Mouse (Mus musculus) hindbrain, embryonic 14.5 days (tissue): ENCODE measurements around the gene Wdr77. TPM values are rescaled to one million over a fixed set of nuclear protein-coding genes. Genes with fewer than 3 reads are reported as not detected.
"Not testable (repeated sequence)": the region's sequence is repeated elsewhere in the genome, so short reads cannot be mapped to it uniquely, and the experiment has no call there.

ENCODE experiments used
- ATAC-seq: fragments of 200-750 bp; cut with Nextera tagmentation; 2 replicates; pipeline ENCODE4 v1.8.0; 2017; ENCODE audit warnings: moderate number of reproducible peaks, mild to moderate bottlenecking, moderate TSS enrichment, moderate library complexity; ENCODE audit not compliant: low FRiP score
- DNase-seq: peaks from one replicate; pipeline ENCODE4 v3.0.0-alpha.2; 2015; ENCODE audit warnings: low spot score
- H3K27ac ChIP-seq: fragments of 300-500 bp; sonication (generic); 2 replicates; pipeline ENCODE4 v1.5.1; 2014; ENCODE audit warnings: mild to moderate bottlenecking, moderate library complexity
- H3K27me3 ChIP-seq: fragments of 300-500 bp; sonication (generic); 2 replicates; pipeline ENCODE4 v1.6.1; 2014; ENCODE audit warnings: mild to moderate bottlenecking, low read length, mixed read lengths; ENCODE audit not compliant: control insufficient read depth, insufficient read depth
- H3K36me3 ChIP-seq: fragments of 300-500 bp; sonication (generic); replicated peaks from 2 replicates; pipeline ENCODE4 v1.6.1; 2014; ENCODE audit not compliant: control insufficient read depth, insufficient read depth
- H3K4me1 ChIP-seq: fragments of 300-500 bp; sonication (generic); replicated peaks from 2 replicates; pipeline ENCODE4 v1.6.1; 2014; ENCODE audit warnings: antibody characterized with exemption, low read length, mixed read lengths; ENCODE audit not compliant: control insufficient read depth, insufficient read depth
- H3K4me2 ChIP-seq: fragments of 300-500 bp; sonication (generic); replicated peaks from 2 replicates; pipeline ENCODE4 v1.6.1; 2014; ENCODE audit warnings: mild to moderate bottlenecking, moderate library complexity
- H3K4me3 ChIP-seq: fragments of 300-500 bp; sonication (generic); replicated peaks from 2 replicates; pipeline ENCODE4 v1.5.1; 2014; ENCODE audit warnings: mild to moderate bottlenecking, low read length
- H3K9ac ChIP-seq: fragments of 300-500 bp; sonication (generic); 2 replicates; pipeline ENCODE4 v1.6.1; 2014
- H3K9me3 ChIP-seq: fragments of 300-500 bp; sonication (generic); 2 replicates; pipeline ENCODE4 v1.6.1; 2016; ENCODE audit warnings: low read length; ENCODE audit not compliant: control insufficient read depth
- WGBS: fragments of 180-500 bp; shearing (Covaris S2); extraction: QIAGEN DNeasy Blood & Tissue Kit; methylation state at CpG from one replicate; pipeline ENCODE4 v1.1.7; 2014; 5-methylcytosine and 5-hydroxymethylcytosine counted together
- polyA plus RNA-seq: library from polyadenylated mRNA; unstranded; fragments of >200 nt; fragmentation: Nextera tagmentation; extraction: Ambion mirVana; gene quantifications from 2 replicates; pipeline ENCODE4 v1.2.1, GENCODE M21; 2014

The Wdr77 gene
- polyA plus RNA-seq, 1 experiment from 2014 or later: 86.2 TPM

- not testable (repeated sequence) for H3K27me3 ChIP-seq, DNase-seq, H3K4me3 ChIP-seq, H3K9ac ChIP-seq, H3K4me2 ChIP-seq, ATAC-seq, H3K27ac ChIP-seq, H3K9me3 ChIP-seq, H3K36me3 ChIP-seq, H3K4me1 ChIP-seq
- 60% methylated on average over 10 of the region's 10 CpGs for WGBS
These were observed 44.2 kb downstream of the Wdr77 start for GRCm38 (mm10) chr3:106003360-106003759.

DNA sequence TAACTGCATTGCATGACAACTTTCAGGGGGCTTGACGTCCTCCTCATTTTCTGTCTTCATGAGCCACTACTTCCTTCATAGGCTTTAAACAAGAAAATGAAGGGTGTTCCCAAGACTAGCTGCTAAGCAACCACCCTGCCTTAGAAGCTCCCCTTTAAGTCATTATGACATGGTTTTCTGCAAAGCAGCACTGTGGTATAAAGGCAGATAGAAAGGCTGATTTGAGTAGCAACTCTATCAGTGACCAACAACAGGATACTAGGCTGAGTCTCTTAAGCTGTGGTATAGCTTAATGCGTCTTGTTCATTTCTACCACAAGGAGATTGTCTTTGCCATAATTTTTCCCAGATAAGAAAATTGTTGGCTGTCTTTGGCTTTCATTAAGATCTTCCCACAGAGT is 55.4 kb downstream of the Wdr77 start, which contains the start of gene Pifo:
TSS of gene Pifo (minus strand) at position 101 of the 400 bp plus-strand sequence.
- Histone ChIP-seq H3K4me2 (no peak within 1 kb of the TSS), H3K9ac (no peak within 1 kb of the TSS), H3K4me1 (no peaks in the 10 kb centered on the region), H3K4me3 (no peak within 1 kb of the TSS), H3K9me3 (no peaks in the 10 kb centered on the region), H3K27me3 (no peaks in the 10 kb centered on the region), H3K27ac (no peak within 1 kb of the TSS), H3K36me3 (no peaks in the 10 kb centered on the region)
- WGBS: 95% methylated on average over 2 of the region's 2 CpGs
- no peak for DNase-seq
- ATAC-seq: no peak

Other genes starting within 250 kb of the Wdr77 start
- gene Rap1a, start 158.0 kb upstream of the Wdr77 start, polyA plus RNA-seq: 67.8 and 68.5 TPM in 2 replicates
- gene Adora3, start 88.5 kb upstream of the Wdr77 start, polyA plus RNA-seq: 0.27 TPM in 1 of 2 replicates, not detected in the other
- not detected in 2 replicates for gene Tmigd3, start 88.5 kb upstream of the Wdr77 start, polyA plus RNA-seq
- gene I830077J02Rik, start 26.7 kb upstream of the Wdr77 start, polyA plus RNA-seq: 0.17 and 0.46 TPM in 2 replicates
- 577 and 604 TPM in 2 replicates for gene Atp5f1, start 730 bp downstream of the Wdr77 start, polyA plus RNA-seq
- 4.0 and 4.1 TPM in 2 replicates for gene Ovgp1, start 14.3 kb downstream of the Wdr77 start, polyA plus RNA-seq
- 7.5 and 15.1 TPM in 2 replicates for gene Pifo, start 55.3 kb downstream of the Wdr77 start, polyA plus RNA-seq
- 0.20 and 0.26 TPM in 2 replicates for gene Chil5, start 73.4 kb downstream of the Wdr77 start, polyA plus RNA-seq
- gene Chia1, start 153.9 kb downstream of the Wdr77 start, polyA plus RNA-seq: 1.3 and 1.4 TPM in 2 replicates
- gene Chil3, start 208.2 kb downstream of the Wdr77 start, polyA plus RNA-seq: 0.47 TPM in 1 of 2 replicates, not detected in the other